Mouse (Mus musculus) thymus, adult 2 months (tissue): ENCODE results near the gene Carnmt1.

Experiments
- CTCF ChIP-seq: fragments of 200-500 bp; IDR thresholded peaks from 2 replicates; pipeline ENCODE4 v1.5.1; 2012; ENCODE audit warnings: mild to moderate bottlenecking, control low read depth, low read length, moderate library complexity, borderline replicate concordance; ENCODE audit not compliant: control insufficient read depth, poor library complexity, insufficient read depth; ENCODE audit errors: extremely low read depth
- POLR2A ChIP-seq: fragments of 200-500 bp; IDR thresholded peaks from 2 replicates; pipeline ENCODE4 v1.6.1; 2012; ENCODE audit warnings: mild to moderate bottlenecking, low read length, control low read depth, moderate library complexity; ENCODE audit not compliant: control insufficient read depth, poor library complexity, insufficient read depth; ENCODE audit errors: extremely low read depth

DNA sequence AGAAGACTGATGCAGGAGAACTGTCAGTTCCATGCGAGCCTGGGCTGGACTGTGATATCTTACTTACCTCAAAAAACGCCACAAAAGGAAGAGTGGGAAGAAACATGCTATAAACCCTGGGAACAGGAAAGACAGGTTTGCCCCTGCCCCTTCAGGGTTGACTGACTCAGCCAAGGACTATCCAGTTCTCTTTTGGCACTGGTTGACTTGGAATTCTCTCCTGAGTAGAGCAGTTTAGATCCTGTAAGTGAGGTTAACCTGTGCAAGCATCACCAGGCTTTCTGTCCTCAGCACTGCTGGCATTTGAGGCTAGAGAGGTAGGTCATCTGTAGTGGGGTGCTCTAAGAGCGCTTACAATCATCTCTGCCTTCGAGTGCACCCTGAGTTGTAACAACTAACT is 12.1 kb upstream of the Carnmt1 start:
- TF ChIP-seq CTCF = no peak
- no peak for TF ChIP-seq POLR2A
